Mouse (Mus musculus) kidney, embryonic 14.5 days (tissue): ENCODE measurements at regions not wholly inside any gene's neighbourhood (a gene's known extent, or its start where the extent isn't known, plus 50 kb on each side); places are given as distances from the start of the nearest gene placed in this dataset.
A peak's percentile ranks its signal among the peaks of the same experiment; 100 is the strongest.

Experiments
- ATAC-seq: fragments of 200-750 bp; cut with Nextera tagmentation; 2 replicates; pipeline ENCODE4 v1.8.0; 2017; ENCODE audit warnings: moderate number of reproducible peaks, mild to moderate bottlenecking, moderate TSS enrichment, moderate library complexity; ENCODE audit not compliant: low FRiP score, low TSS enrichment
- H3K27ac ChIP-seq: fragments of 300-500 bp; sonication (generic); 2 replicates; pipeline ENCODE4 v1.5.1; 2014; ENCODE audit warnings: low read depth, mild to moderate bottlenecking, low read length, moderate library complexity, mixed read lengths
- H3K27me3 ChIP-seq: fragments of 300-500 bp; sonication (generic); 2 replicates; pipeline ENCODE4 v1.6.1; 2014; ENCODE audit warnings: mild to moderate bottlenecking, low read length; ENCODE audit not compliant: control insufficient read depth, insufficient read depth
- H3K36me3 ChIP-seq: fragments of 300-500 bp; sonication (generic); 2 replicates; pipeline ENCODE4 v1.6.1; 2014; ENCODE audit warnings: low read length, mixed read lengths; ENCODE audit not compliant: control insufficient read depth, insufficient read depth
- H3K4me1 ChIP-seq: fragments of 300-500 bp; sonication (generic); 2 replicates; pipeline ENCODE4 v1.6.1; 2014; ENCODE audit warnings: low read length, mixed read lengths; ENCODE audit not compliant: control insufficient read depth, insufficient read depth
- H3K4me2 ChIP-seq: fragments of 300-500 bp; sonication (generic); replicated peaks from 2 replicates; pipeline ENCODE4 v1.6.1; 2014; ENCODE audit warnings: low read depth, mild to moderate bottlenecking, low read length
- H3K4me3 ChIP-seq: fragments of 300-500 bp; sonication (generic); 2 replicates; pipeline ENCODE4 v1.5.1; 2014; ENCODE audit warnings: mild to moderate bottlenecking, low read length
- H3K9ac ChIP-seq: fragments of 300-500 bp; sonication (generic); 2 replicates; pipeline ENCODE4 v1.6.1; 2014; ENCODE audit warnings: low read depth, mild to moderate bottlenecking, low read length, moderate library complexity
- H3K9me3 ChIP-seq: fragments of 300-500 bp; sonication (generic); 2 replicates; pipeline ENCODE4 v1.6.1; 2016; ENCODE audit warnings: low read length; ENCODE audit not compliant: control insufficient read depth
- WGBS: fragments of 180-500 bp; shearing (Covaris S2); extraction: QIAGEN DNeasy Blood & Tissue Kit; methylation state at CpG from one replicate; pipeline ENCODE4 v1.1.7; 2014; 5-methylcytosine and 5-hydroxymethylcytosine counted together

GRCm38 (mm10) chr13:84060453-84060834 is 161.7 kb upstream of the Tmem161b start:
- Histone ChIP-seq H3K27ac (no peak overlapping the region), H3K4me3 (no peak overlapping the region), H3K9me3 (no peaks in the 10 kb centered on the region), H3K27me3 (no peaks in the 10 kb centered on the region), H3K36me3 (no peaks in the 10 kb centered on the region), H3K9ac (no peak overlapping the region), H3K4me1 (0 out of 2 replicates have a peak, but pooled peaks cover 3% of the 10 kb centered on the region), H3K4me2 (no peak overlapping the region)
- ATAC-seq: no peak
- 76% methylated on average over 3 of the region's 3 CpGs for WGBS

GRCm38 (mm10) chr13:84060906-84061305 is 161.2 kb upstream of the Tmem161b start:
- Histone ChIP-seq H3K27me3 (no peaks in the 10 kb centered on the region), H3K4me2 (no peak overlapping the region), H3K27ac (no peak overlapping the region), H3K9ac (no peak overlapping the region), H3K36me3 (no peaks in the 10 kb centered on the region), H3K4me3 (no peak overlapping the region), H3K9me3 (no peaks in the 10 kb centered on the region), H3K4me1 (0 out of 2 replicates have a peak, but pooled peaks cover 3% of the 10 kb centered on the region)
- WGBS: 83% methylated on average over 3 of the region's 3 CpGs
- no peak for ATAC-seq

- H3K27ac ChIP-seq: no peak overlapping the region
- 0 out of 2 replicates have a peak, but pooled peaks cover 3% of the 10 kb centered on the region for H3K4me1 ChIP-seq
- 53% methylated on average over 7 of the region's 7 CpGs for WGBS
- H3K27me3 ChIP-seq: no peaks in the 10 kb centered on the region
- no peak overlapping the region for H3K4me3 ChIP-seq
- no peak overlapping the region for H3K9ac ChIP-seq
- H3K36me3 ChIP-seq: no peaks in the 10 kb centered on the region
- H3K9me3 ChIP-seq: no peaks in the 10 kb centered on the region
- no peak overlapping the region for H3K4me2 ChIP-seq
- ATAC-seq: no peak
Measured at GRCm38 (mm10) chr13:84061820-84062480, 160.1 kb upstream of the Tmem161b start.

- 0 out of 2 replicates have a peak, but pooled peaks cover 3% of the 10 kb centered on the region for H3K4me1 ChIP-seq
- no peaks in the 10 kb centered on the region for H3K9me3 ChIP-seq
- no peak for ATAC-seq
- H3K27me3 ChIP-seq: no peaks in the 10 kb centered on the region
- H3K4me3 ChIP-seq: no peak overlapping the region
- H3K4me2 ChIP-seq: no peak overlapping the region
- WGBS: 89% methylated on average over 2 of the region's 2 CpGs
- H3K9ac ChIP-seq: no peak overlapping the region
- H3K36me3 ChIP-seq: no peaks in the 10 kb centered on the region
- no peak overlapping the region for H3K27ac ChIP-seq
Measured at GRCm38 (mm10) chr13:84062616-84063015, 159.5 kb upstream of the Tmem161b start.

- WGBS: 49% methylated on average over 2 of the region's 2 CpGs
- no peak for ATAC-seq
- H3K9ac ChIP-seq: no peak overlapping the region
Measured at GRCm38 (mm10) chr13:84063406-84063805, 158.7 kb upstream of the Tmem161b start.

GRCm38 (mm10) chr13:84064291-84064940 is 157.7 kb upstream of the Tmem161b start:
- peak; percentile 49; the same call in 1 of the 2 replicates for ATAC-seq
- Histone ChIP-seq H3K9ac (no peak overlapping the region), H3K36me3 (no peaks in the 10 kb centered on the region), H3K9me3 (no peaks in the 10 kb centered on the region), H3K4me1 (no peaks in the 10 kb centered on the region), H3K27ac (no peak overlapping the region), H3K27me3 (no peaks in the 10 kb centered on the region), H3K4me3 (no peak overlapping the region), H3K4me2 (no peak overlapping the region)
- 56% methylated on average over 5 of the region's 5 CpGs for WGBS

More at GRCm38 (mm10) chr13:84063406-84063805, 158.7 kb upstream of the Tmem161b start:
- H3K27ac ChIP-seq: no peak overlapping the region
- H3K4me1 ChIP-seq: 0 out of 2 replicates have a peak, but pooled peaks cover 3% of the 10 kb centered on the region
- H3K9me3 ChIP-seq: no peaks in the 10 kb centered on the region
- H3K36me3 ChIP-seq: no peaks in the 10 kb centered on the region
- H3K4me3 ChIP-seq: no peak overlapping the region
- no peak overlapping the region for H3K4me2 ChIP-seq
- H3K27me3 ChIP-seq: no peaks in the 10 kb centered on the region

- Histone ChIP-seq H3K36me3 (no peaks in the 10 kb centered on the region), H3K4me3 (no peak overlapping the region), H3K9ac (no peak overlapping the region), H3K27ac (no peak overlapping the region), H3K4me2 (no peak overlapping the region), H3K4me1 (no peaks in the 10 kb centered on the region), H3K27me3 (no peaks in the 10 kb centered on the region), H3K9me3 (no peaks in the 10 kb centered on the region)
- WGBS: 55% methylated on average over 8 of the region's 8 CpGs
- no peak for ATAC-seq
Measured at GRCm38 (mm10) chr13:84065256-84065898, 156.7 kb upstream of the Tmem161b start.

GRCm38 (mm10) chr13:84066211-84066959 is 155.7 kb upstream of the Tmem161b start:
- Histone ChIP-seq H3K27ac (no peak overlapping the region), H3K36me3 (no peaks in the 10 kb centered on the region), H3K27me3 (no peaks in the 10 kb centered on the region), H3K4me2 (no peak overlapping the region), H3K4me3 (no peak overlapping the region), H3K9me3 (no peaks in the 10 kb centered on the region), H3K9ac (no peak overlapping the region), H3K4me1 (no peaks in the 10 kb centered on the region)
- ATAC-seq: no peak
- 65% methylated on average over 15 of the region's 15 CpGs for WGBS
